Mouse (Mus musculus): ENCODE measurements at regions not wholly inside any gene's neighbourhood (a gene's known extent, or its start where the extent isn't known, plus 50 kb on each side); places are given as distances from the start of the nearest gene placed in this dataset.

GRCm38 (mm10) chr11:31522127-31522526, 149.6 kb downstream of the Bod1 start:
- TF ChIP-seq CTCF (IDR thresholded peaks at IDR 0.05; ENCODE audit: low read depth) = no peak
- TF ChIP-seq EP300 (IDR thresholded peaks at IDR 0.05; ENCODE audit: low read depth) = no peak

Data from liver, postnatal 0 days (tissue).